Mouse (Mus musculus) heart, adult 2 months (tissue): ENCODE measurements around the gene Usp19.

ENCODE experiments used
- CTCF ChIP-seq: fragments of 200-600 bp; IDR thresholded peaks from 2 replicates; pipeline ENCODE4 v1.8.1; 2022; ENCODE audit warnings: antibody characterized with exemption, mild to moderate bottlenecking, moderate library complexity
- EP300 ChIP-seq: fragments of 200-500 bp; IDR thresholded peaks from 2 replicates; pipeline ENCODE4 v1.6.1; 2011; ENCODE audit warnings: low read depth, low read length, control low read depth; ENCODE audit not compliant: insufficient read depth
- POLR2A ChIP-seq: fragments of 200-500 bp; IDR thresholded peaks from 2 replicates; pipeline ENCODE4 v1.6.1; 2011; ENCODE audit warnings: mild to moderate bottlenecking, low read depth, low read length, control low read depth; ENCODE audit not compliant: insufficient read depth

- no peak for TF ChIP-seq POLR2A
- TF ChIP-seq CTCF: no peak
- no peak for TF ChIP-seq EP300
Measured at GRCm38 (mm10) chr9:108469845-108470244, 20.6 kb upstream of the Usp19 start.
